Mouse (Mus musculus): ENCODE data around the gene Xpc. TPM values are rescaled to one million over a fixed set of nuclear protein-coding genes. Genes with fewer than 3 reads are reported as not detected.

Gene Xpc
- total RNA-seq, 1 experiment = 17.6 TPM

DNA sequence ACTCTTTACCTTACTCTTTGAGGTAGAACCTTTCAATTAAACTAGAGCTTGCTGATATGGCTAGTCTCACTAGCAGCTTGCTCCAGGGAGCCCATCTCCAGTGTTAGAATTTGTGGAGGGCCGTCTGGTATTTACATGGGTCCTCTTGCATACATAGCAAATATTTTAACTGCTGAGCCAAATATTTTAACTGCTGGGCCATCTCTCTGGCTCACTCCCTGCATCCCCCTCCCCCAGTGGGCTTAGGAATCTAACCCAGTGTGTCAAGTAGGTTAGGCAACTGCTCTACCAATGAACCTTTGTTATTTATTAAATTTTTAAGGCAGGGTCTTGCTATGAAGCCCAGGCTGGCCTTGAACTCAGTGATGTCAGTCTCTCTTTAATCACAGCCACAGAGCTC is 42.9 kb upstream of the Xpc start:
- DNase-seq (ENCODE audit: low read depth, low spot score) = no peak
- no peaks in the 10 kb centered on the region for H3K9me3 ChIP-seq (ENCODE audit: control insufficient read depth, insufficient read depth, low read depth, low read length)
- no peak overlapping the region for H3K4me3 ChIP-seq (ENCODE audit: insufficient read depth in 1 of 2, low read depth in 1 of 2, low read length in 2 of 2, poor library complexity in 1 of 2, severe bottlenecking in 1 of 2)
- in situ Hi-C loops (cut with MboI; ENCODE audit: low sequenced_read_pairs in 2 of 2, unreplicated experiment in 2 of 2) = no loop called here
- TF ChIP-seq CHD2 (IDR thresholded peaks at IDR 0.05; ENCODE audit: low read depth, low read length) = no peak
- no peak for TF ChIP-seq ZC3H11A (IDR thresholded peaks at IDR 0.05; ENCODE audit: borderline replicate concordance, low read depth, low read length)
- no peak for TF ChIP-seq ZNF384 (IDR thresholded peaks at IDR 0.05; ENCODE audit: low read depth, low read length)
- TF ChIP-seq MAFK (IDR thresholded peaks at IDR 0.05; ENCODE audit: insufficient read depth, low read depth, low read length) = no peak
- no peak for TF ChIP-seq HCFC1 (IDR thresholded peaks at IDR 0.05; ENCODE audit: borderline replicate concordance, insufficient read depth, low read length)
- H3K36me3 ChIP-seq (ENCODE audit: control insufficient read depth, insufficient read depth, low read length, poor library complexity, severe bottlenecking) = no peaks in the 10 kb centered on the region
- H3K9ac ChIP-seq (ENCODE audit: insufficient read depth, low read depth, low read length, poor library complexity, severe bottlenecking) = no peak overlapping the region
- H3K27ac ChIP-seq (ENCODE audit: insufficient read depth, low read depth, low read length, poor library complexity, severe bottlenecking) = no peak overlapping the region
- H3K4me1 ChIP-seq (ENCODE audit: control insufficient read depth in 2 of 2, insufficient read depth in 2 of 2, low read length in 2 of 2, poor library complexity in 1 of 2) = no peaks in the 10 kb centered on the region

DNA sequence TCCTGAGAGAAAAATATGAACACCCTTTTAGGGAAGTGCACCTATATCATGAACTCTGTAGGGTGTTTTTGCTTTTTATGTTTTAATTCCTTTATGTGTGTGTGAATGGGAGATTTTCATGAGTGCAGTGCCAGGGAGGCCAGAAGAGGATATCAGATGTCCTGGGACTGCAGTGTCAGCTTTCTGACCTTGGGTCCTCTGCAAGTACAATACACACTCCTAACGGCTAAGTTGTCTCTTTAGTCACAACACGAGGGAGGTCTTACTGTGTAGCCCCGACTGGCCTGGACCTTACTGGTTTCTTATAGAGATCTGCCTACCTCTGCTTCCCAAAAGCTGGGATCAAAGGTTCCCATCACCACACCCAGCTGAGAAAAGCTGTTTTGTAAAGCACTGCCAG is 37.0 kb upstream of the Xpc start:
- Histone ChIP-seq H3K4me3 (ENCODE audit: insufficient read depth in 1 of 2, low read depth in 1 of 2, low read length in 2 of 2, poor library complexity in 1 of 2, severe bottlenecking in 1 of 2) (no peak overlapping the region), H3K9me3 (ENCODE audit: control insufficient read depth, insufficient read depth, low read depth, low read length) (no peaks in the 10 kb centered on the region), H3K27ac (ENCODE audit: insufficient read depth, low read depth, low read length, poor library complexity, severe bottlenecking) (no peak overlapping the region), H3K9ac (ENCODE audit: insufficient read depth, low read depth, low read length, poor library complexity, severe bottlenecking) (no peak overlapping the region), H3K4me1 (ENCODE audit: control insufficient read depth in 2 of 2, insufficient read depth in 2 of 2, low read length in 2 of 2, poor library complexity in 1 of 2) (no peaks in the 10 kb centered on the region), H3K36me3 (ENCODE audit: control insufficient read depth, insufficient read depth, low read length, poor library complexity, severe bottlenecking) (no peaks in the 10 kb centered on the region)
- no peak for DNase-seq (ENCODE audit: low read depth, low spot score)
- TF ChIP-seq MAFK (IDR thresholded peaks at IDR 0.05; ENCODE audit: insufficient read depth, low read depth, low read length) = no peak
- no peak for TF ChIP-seq HCFC1 (IDR thresholded peaks at IDR 0.05; ENCODE audit: borderline replicate concordance, insufficient read depth, low read length)
- no peak for TF ChIP-seq CHD2 (IDR thresholded peaks at IDR 0.05; ENCODE audit: low read depth, low read length)
- no peak for TF ChIP-seq ZC3H11A (IDR thresholded peaks at IDR 0.05; ENCODE audit: borderline replicate concordance, low read depth, low read length)
- TF ChIP-seq ZNF384 (IDR thresholded peaks at IDR 0.05; ENCODE audit: low read depth, low read length) = no peak
- in situ Hi-C loops (cut with MboI; ENCODE audit: low sequenced_read_pairs in 2 of 2, unreplicated experiment in 2 of 2) = no loop called here

DNA sequence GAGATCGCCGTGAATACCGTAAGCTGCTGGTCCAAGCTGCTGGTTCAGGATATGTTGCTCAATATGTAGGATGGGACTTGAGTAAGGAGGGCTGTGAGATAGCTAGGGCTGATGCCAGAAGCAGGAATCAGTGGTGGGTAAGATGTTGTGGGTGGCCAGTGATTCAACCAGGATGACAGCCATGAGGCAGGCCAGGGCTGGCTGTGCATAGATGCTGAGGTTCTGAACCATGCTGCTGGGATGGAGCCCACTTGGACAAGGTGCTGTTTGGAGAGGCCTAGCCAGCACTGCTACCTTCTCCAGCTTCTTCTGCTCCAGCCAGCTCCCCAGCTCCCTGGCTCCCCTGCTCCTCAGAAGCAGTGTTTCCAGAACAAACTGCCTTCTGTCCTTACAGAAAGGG is 36.0 kb upstream of the Xpc start:
- no peaks in the 10 kb centered on the region for H3K4me1 ChIP-seq (ENCODE audit: control insufficient read depth in 2 of 2, insufficient read depth in 2 of 2, low read length in 2 of 2, poor library complexity in 1 of 2)
- in situ Hi-C loops (cut with MboI; ENCODE audit: low sequenced_read_pairs in 2 of 2, unreplicated experiment in 2 of 2) = no loop called here
- no peak overlapping the region for H3K4me3 ChIP-seq (ENCODE audit: insufficient read depth in 1 of 2, low read depth in 1 of 2, low read length in 2 of 2, poor library complexity in 1 of 2, severe bottlenecking in 1 of 2)
- H3K36me3 ChIP-seq (ENCODE audit: control insufficient read depth, insufficient read depth, low read length, poor library complexity, severe bottlenecking) = no peaks in the 10 kb centered on the region
- no peak overlapping the region for H3K9ac ChIP-seq (ENCODE audit: insufficient read depth, low read depth, low read length, poor library complexity, severe bottlenecking)
- H3K9me3 ChIP-seq (ENCODE audit: control insufficient read depth, insufficient read depth, low read depth, low read length) = no peaks in the 10 kb centered on the region
- H3K27ac ChIP-seq (ENCODE audit: insufficient read depth, low read depth, low read length, poor library complexity, severe bottlenecking) = no peak overlapping the region
- DNase-seq (ENCODE audit: low read depth, low spot score) = no peak
- no peak for TF ChIP-seq ZC3H11A (IDR thresholded peaks at IDR 0.05; ENCODE audit: borderline replicate concordance, low read depth, low read length)
- no peak for TF ChIP-seq MAFK (IDR thresholded peaks at IDR 0.05; ENCODE audit: insufficient read depth, low read depth, low read length)
- TF ChIP-seq CHD2 (IDR thresholded peaks at IDR 0.05; ENCODE audit: low read depth, low read length) = no peak
- no peak for TF ChIP-seq ZNF384 (IDR thresholded peaks at IDR 0.05; ENCODE audit: low read depth, low read length)
- no peak for TF ChIP-seq HCFC1 (IDR thresholded peaks at IDR 0.05; ENCODE audit: borderline replicate concordance, insufficient read depth, low read length)

DNA sequence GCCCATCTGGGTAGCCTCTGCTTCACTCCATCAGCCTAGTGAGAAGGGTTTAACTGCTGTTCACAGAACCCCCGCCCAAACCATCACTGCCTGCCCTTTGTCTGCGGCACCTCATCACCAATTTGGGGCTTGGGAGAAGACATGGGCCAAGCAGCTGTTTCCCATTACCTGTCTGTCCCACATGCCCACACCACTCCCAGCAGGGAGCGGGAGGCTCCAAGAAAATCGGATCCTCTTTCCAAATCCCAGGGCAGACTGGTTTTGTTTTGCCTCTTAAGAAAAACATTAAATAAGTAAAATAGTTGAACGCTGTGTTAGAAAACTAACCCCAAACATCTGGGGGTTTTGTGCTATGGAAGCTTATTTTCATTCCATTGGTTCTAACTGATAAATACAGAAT is 33.9 kb upstream of the Xpc start:
- in situ Hi-C loops (cut with MboI; ENCODE audit: low sequenced_read_pairs in 2 of 2, unreplicated experiment in 2 of 2) = no loop called here
- no peak overlapping the region for H3K4me3 ChIP-seq (ENCODE audit: insufficient read depth in 1 of 2, low read depth in 1 of 2, low read length in 2 of 2, poor library complexity in 1 of 2, severe bottlenecking in 1 of 2)
- TF ChIP-seq MAFK (IDR thresholded peaks at IDR 0.05; ENCODE audit: insufficient read depth, low read depth, low read length) = no peak
- no peak for TF ChIP-seq CHD2 (IDR thresholded peaks at IDR 0.05; ENCODE audit: low read depth, low read length)
- TF ChIP-seq ZC3H11A (IDR thresholded peaks at IDR 0.05; ENCODE audit: borderline replicate concordance, low read depth, low read length) = no peak
- no peak for TF ChIP-seq ZNF384 (IDR thresholded peaks at IDR 0.05; ENCODE audit: low read depth, low read length)
- TF ChIP-seq HCFC1 (IDR thresholded peaks at IDR 0.05; ENCODE audit: borderline replicate concordance, insufficient read depth, low read length) = no peak
- H3K9ac ChIP-seq (ENCODE audit: insufficient read depth, low read depth, low read length, poor library complexity, severe bottlenecking) = no peak overlapping the region
- DNase-seq (ENCODE audit: low read depth, low spot score) = no peak
- H3K4me1 ChIP-seq (ENCODE audit: control insufficient read depth in 2 of 2, insufficient read depth in 2 of 2, low read length in 2 of 2, poor library complexity in 1 of 2) = no peaks in the 10 kb centered on the region
- H3K9me3 ChIP-seq (ENCODE audit: control insufficient read depth, insufficient read depth, low read depth, low read length) = no peaks in the 10 kb centered on the region
- no peaks in the 10 kb centered on the region for H3K36me3 ChIP-seq (ENCODE audit: control insufficient read depth, insufficient read depth, low read length, poor library complexity, severe bottlenecking)
- H3K27ac ChIP-seq (ENCODE audit: insufficient read depth, low read depth, low read length, poor library complexity, severe bottlenecking) = no peak overlapping the region

DNA sequence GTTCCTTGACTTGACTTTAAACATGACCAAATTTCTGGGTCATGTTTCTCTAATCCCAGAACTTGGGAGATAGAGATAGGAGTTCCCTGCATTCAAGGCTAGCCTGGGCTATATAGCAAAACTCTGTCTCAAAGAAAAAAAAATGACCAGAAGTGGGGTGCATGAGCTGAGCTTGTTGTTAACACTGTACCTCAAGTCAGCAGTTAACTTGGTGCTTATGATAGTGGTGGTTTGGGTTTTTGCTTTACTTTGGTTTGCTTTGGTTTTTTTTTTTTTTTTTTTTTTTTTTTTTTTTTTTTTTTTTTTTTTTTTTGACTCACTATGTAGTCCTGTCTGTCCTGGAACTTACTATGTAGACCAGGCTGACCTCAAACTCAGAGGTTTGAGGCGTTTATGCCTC is 31.6 kb upstream of the Xpc start:
- H3K4me1 ChIP-seq (ENCODE audit: control insufficient read depth in 2 of 2, insufficient read depth in 2 of 2, low read length in 2 of 2, poor library complexity in 1 of 2) = no peaks in the 10 kb centered on the region
- DNase-seq (ENCODE audit: low read depth, low spot score) = no peak

More for the DNA sequence above, 31.6 kb upstream of the Xpc start:
- TF ChIP-seq MAFK (IDR thresholded peaks at IDR 0.05; ENCODE audit: insufficient read depth, low read depth, low read length) (no peak), CHD2 (IDR thresholded peaks at IDR 0.05; ENCODE audit: low read depth, low read length) (no peak), ZNF384 (IDR thresholded peaks at IDR 0.05; ENCODE audit: low read depth, low read length) (peak; percentile 80), HCFC1 (IDR thresholded peaks at IDR 0.05; ENCODE audit: borderline replicate concordance, insufficient read depth, low read length) (no peak), ZC3H11A (IDR thresholded peaks at IDR 0.05; ENCODE audit: borderline replicate concordance, low read depth, low read length) (no peak)
- H3K9me3 ChIP-seq (ENCODE audit: control insufficient read depth, insufficient read depth, low read depth, low read length) = no peaks in the 10 kb centered on the region
- H3K27ac ChIP-seq (ENCODE audit: insufficient read depth, low read depth, low read length, poor library complexity, severe bottlenecking) = no peak overlapping the region
- no peak overlapping the region for H3K4me3 ChIP-seq (ENCODE audit: insufficient read depth in 1 of 2, low read depth in 1 of 2, low read length in 2 of 2, poor library complexity in 1 of 2, severe bottlenecking in 1 of 2)
- no peak overlapping the region for H3K9ac ChIP-seq (ENCODE audit: insufficient read depth, low read depth, low read length, poor library complexity, severe bottlenecking)
- in situ Hi-C loops (cut with MboI; ENCODE audit: low sequenced_read_pairs in 2 of 2, unreplicated experiment in 2 of 2) = no loop called here
- no peaks in the 10 kb centered on the region for H3K36me3 ChIP-seq (ENCODE audit: control insufficient read depth, insufficient read depth, low read length, poor library complexity, severe bottlenecking)
